Mouse (Mus musculus) erythroblast, embryonic 14.5 days (primary cell): ENCODE measurements around the gene Otud5. TPM values are rescaled to one million over a fixed set of nuclear protein-coding genes. Genes with fewer than 3 reads are reported as not detected.
"Not testable (repeated sequence)": the region's sequence is repeated elsewhere in the genome, so short reads cannot be mapped to it uniquely, and the experiment has no call there.

Source experiments
- H3K27me3 ChIP-seq: 2 replicates; pipeline ENCODE4 v1.6.1; 2012; ENCODE audit warnings: inconsistent platforms; ENCODE audit not compliant: control insufficient read depth
- H3K36me3 ChIP-seq: 2 replicates; pipeline ENCODE4 v1.6.1; 2012; ENCODE audit warnings: mild to moderate bottlenecking, inconsistent platforms; ENCODE audit not compliant: control insufficient read depth
- H3K4me1 ChIP-seq: 2 replicates; pipeline ENCODE4 v1.6.1; 2012; ENCODE audit warnings: inconsistent platforms; ENCODE audit not compliant: control insufficient read depth
- H3K4me3 ChIP-seq: replicated peaks from 2 replicates; pipeline ENCODE3; 2012; ENCODE audit warnings: moderate library complexity, mild to moderate bottlenecking, inconsistent platforms
- H3K9me3 ChIP-seq: 2 replicates; pipeline ENCODE4 v1.6.1; 2012; ENCODE audit warnings: low read length, inconsistent platforms, mixed read lengths; ENCODE audit not compliant: control insufficient read depth
- GATA1 ChIP-seq: IDR thresholded peaks from 2 replicates; pipeline ENCODE4 v1.6.1; 2012; ENCODE audit warnings: low read length, inconsistent platforms, mixed read lengths
- TAL1 ChIP-seq: IDR thresholded peaks from 3 replicates; pipeline ENCODE4 v1.6.1; 2012; ENCODE audit warnings: low read length, inconsistent platforms, mixed read lengths
- polyA plus RNA-seq: library from polyadenylated mRNA; stranded (reverse); fragments of >175 nt; gene quantifications from 2 replicates; pipeline ENCODE4 v1.2.3, GENCODE M21; 2012

Otud5 gene
- polyA plus RNA-seq, 1 experiment: 36.0 TPM

DNA sequence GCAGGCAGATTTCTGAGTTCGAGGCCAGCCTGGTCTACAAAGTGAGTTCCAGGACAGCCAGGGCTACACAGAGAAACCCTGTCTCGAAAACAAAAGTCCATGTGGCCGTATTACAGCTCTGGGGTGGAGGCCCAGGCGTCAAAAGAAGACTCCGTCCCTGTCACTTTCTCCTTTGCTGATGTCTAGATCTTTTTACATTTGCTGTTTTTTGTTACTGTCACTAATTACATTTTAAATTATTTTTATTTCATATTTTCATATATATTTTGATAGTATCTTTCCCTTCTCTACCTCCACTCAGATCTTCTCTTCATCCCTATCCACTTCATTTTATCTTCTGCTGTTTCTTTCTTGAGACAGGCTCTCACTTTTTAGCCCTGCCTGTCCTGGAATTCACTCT is 66.6 kb downstream of the Otud5 start, which contains the start of gene Gm10491:
Gene Gm10491 (minus strand): TSS at position 101 of the 400 bp plus-strand sequence.
- Histone ChIP-seq H3K4me3 (no peak within 1 kb of the TSS), H3K9me3 (peaks cover 4% of the 10 kb centered on the region; the same call in 1 of the 2 replicates), H3K4me1 (peaks cover 5% of the 10 kb centered on the region), H3K27me3 (no peaks in the 10 kb centered on the region), H3K36me3 (peaks cover 27% of the 10 kb centered on the region)
- no peak for TF ChIP-seq GATA1
- no peak for TF ChIP-seq TAL1

DNA sequence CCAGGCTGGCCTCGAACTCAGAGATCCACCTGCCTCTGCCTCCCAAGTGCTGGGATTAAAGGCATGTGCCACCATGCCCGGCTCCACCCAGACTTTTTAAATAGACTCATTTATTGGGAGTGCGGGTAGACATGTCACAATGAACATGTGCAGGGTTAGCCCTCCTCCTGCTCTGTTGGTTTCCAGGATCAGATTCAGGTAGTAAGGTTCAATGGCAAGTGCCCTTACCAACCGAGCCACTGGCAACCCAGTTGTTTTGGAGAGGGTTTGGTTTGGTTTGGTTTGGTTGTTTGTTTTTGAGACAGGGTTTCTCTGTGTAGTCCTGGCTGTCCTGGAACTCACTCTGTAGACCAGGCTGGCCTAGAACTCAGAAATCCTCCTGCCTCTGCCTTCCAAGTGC is 68.1 kb downstream of the Otud5 start, which contains the start of gene Gm10490:
Gene Gm10490 (plus strand): TSS at position 301 of the 400 bp plus-strand sequence.
- peaks cover 20% of the 10 kb centered on the region for H3K36me3 ChIP-seq
- not testable (repeated sequence) for H3K4me1 ChIP-seq, H3K9me3 ChIP-seq, H3K27me3 ChIP-seq, H3K4me3 ChIP-seq

DNA sequence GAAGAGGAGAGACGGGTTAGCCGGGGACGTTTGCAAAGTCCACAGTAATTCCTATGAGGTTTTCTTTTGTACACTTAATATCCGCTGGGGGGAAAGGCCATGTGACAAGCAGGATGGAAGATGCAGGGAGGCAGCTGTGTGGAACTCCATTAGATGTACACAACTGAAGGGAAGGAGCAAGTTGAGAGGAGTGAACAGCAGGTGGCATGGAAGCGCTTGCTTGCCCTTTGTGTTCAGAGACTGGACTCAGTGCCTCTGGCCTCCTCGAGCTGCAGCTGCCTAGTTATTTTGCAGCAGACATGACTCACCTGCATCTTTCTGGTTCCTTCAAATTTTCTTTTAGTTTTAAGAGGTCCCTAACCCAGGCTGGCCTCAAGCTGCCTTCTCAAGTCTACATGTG is 69.3 kb downstream of the Otud5 start:
- Histone ChIP-seq H3K4me3 (no peak overlapping the region), H3K4me1 (peaks cover 5% of the 10 kb centered on the region), H3K9me3 (peaks cover 4% of the 10 kb centered on the region; the same call in 1 of the 2 replicates), H3K27me3 (no peaks in the 10 kb centered on the region), H3K36me3 (peaks cover 15% of the 10 kb centered on the region)
- no peak for TF ChIP-seq GATA1
- TF ChIP-seq TAL1: no peak

DNA sequence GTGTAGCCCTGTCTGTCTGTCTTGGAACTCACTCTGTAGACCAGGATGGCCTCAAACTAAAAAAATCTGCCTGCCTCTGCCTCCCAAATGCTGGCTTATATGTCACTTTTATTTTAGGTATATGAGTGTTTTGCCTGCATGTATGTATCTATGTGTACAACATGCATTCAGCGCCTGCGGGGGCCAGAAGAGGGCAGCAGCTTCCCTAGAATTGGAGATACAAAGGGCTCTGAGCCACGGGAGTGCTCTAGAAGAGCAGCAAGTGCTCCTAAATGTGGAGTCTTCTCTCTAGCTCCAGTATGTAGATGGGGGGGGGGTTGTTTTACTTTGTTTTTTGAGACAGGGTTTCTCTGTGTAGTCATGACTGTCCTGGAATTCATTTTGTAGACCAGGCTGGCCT is 74.5 kb downstream of the Otud5 start:
- H3K4me3 ChIP-seq, H3K4me1 ChIP-seq, H3K9me3 ChIP-seq, H3K36me3 ChIP-seq: not testable (repeated sequence)
- H3K27me3 ChIP-seq: peaks cover 27% of the 10 kb centered on the region

DNA sequence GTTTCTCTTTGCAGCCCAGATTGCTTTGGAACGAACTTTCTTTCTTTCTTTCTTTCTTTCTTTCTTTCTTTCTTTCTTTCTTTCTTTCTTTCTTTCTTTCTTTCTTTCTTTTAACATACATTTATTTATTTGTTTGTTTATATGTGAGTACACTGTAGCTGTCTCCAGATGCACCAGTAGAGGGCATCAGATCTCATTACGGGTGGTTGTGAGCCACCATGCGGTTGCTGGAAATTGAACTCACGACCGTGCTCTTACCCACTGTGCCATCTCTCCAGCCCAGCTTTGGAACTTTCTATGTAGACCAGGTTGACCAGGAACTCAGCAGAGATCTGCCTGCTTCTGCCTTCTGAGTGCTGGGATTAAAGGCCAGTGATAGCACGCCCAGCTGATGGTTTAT is 76.8 kb downstream of the Otud5 start:
- H3K36me3 ChIP-seq, H3K4me1 ChIP-seq, H3K4me3 ChIP-seq: not testable (repeated sequence)
- Histone ChIP-seq H3K9me3 (peaks cover 11% of the 10 kb centered on the region), H3K27me3 (peaks cover 49% of the 10 kb centered on the region)

DNA sequence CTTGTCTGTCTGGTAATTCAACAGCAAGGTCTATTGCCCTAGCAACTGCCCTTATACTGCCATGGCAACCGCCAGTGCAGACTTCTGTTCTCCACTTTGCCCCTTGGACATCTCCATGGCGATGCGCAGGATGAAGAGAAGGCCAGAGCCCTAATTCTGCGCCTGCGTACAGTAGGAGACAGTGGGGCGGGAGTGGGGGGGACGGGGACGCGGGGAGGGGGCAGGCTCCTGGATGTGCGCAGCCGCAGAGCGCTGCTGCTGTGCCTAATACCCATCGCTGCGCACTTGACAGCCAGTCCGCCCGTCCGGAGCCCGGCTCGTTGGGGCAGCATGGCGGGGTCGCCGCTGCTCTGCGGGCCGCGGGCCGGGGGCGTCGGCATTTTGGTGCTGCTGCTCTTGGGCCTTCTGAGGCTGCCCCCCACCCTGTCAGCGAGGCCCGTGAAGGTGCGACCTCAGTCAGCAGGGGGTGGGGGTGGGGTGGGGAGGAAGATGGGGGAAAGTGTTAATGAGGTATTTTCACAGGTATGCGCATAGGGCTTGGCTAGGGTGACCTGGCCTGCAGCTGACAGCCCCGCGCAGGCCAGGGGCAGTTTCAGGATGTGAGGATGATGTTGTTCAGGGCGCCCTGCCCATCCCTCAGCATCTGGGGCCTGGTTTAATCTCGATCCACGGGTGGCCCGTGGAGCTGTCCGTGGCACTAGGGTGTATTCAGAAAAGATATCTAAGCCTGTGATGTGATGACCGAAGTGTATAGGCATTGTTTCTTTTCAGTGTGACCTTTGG is 78.6 kb downstream of the Otud5 start, which contains the start of gene Pcsk1n:
Gene Pcsk1n (plus strand): TSS at position 222 of the 783 bp plus-strand sequence.
- no peaks in the 10 kb centered on the region for H3K4me1 ChIP-seq
- H3K9me3 ChIP-seq: peaks cover 11% of the 10 kb centered on the region
- no peak within 1 kb of the TSS for H3K4me3 ChIP-seq
- no peaks in the 10 kb centered on the region for H3K36me3 ChIP-seq
- peaks cover 68% of the 10 kb centered on the region for H3K27me3 ChIP-seq
- TF ChIP-seq GATA1 (no peak), TAL1 (no peak)

DNA sequence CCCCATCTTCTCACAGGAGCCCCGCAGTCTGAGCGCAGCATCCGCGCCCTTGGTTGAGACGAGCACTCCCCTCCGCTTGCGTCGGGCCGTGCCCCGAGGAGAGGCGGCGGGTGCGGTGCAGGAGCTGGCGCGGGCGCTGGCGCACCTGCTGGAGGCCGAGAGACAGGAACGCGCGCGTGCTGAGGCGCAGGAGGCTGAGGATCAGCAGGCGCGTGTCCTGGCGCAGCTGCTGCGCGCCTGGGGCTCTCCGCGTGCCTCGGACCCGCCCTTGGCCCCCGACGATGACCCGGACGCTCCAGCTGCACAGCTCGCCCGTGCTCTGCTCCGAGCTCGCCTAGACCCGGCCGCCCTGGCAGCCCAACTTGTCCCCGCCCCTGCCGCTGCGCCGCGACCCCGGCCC is 80.9 kb downstream of the Otud5 start:
- H3K27me3 ChIP-seq: peaks cover 90% of the 10 kb centered on the region
- H3K36me3 ChIP-seq: no peaks in the 10 kb centered on the region
- peaks cover 13% of the 10 kb centered on the region for H3K9me3 ChIP-seq
- H3K4me3 ChIP-seq: no peak overlapping the region
- no peaks in the 10 kb centered on the region for H3K4me1 ChIP-seq
- TF ChIP-seq TAL1: no peak
- TF ChIP-seq GATA1: no peak

Other genes starting within 250 kb of the Otud5 start
- gene Ccdc22, start 235.8 kb upstream of the Otud5 start, polyA plus RNA-seq: 2.8 and 3.4 TPM in 2 replicates
- gene Cacna1f, start 234.3 kb upstream of the Otud5 start, polyA plus RNA-seq: 0.01 TPM in 1 of 2 replicates, not detected in the other
- 0.04 and 0.08 TPM in 2 replicates for gene Syp, start 202.9 kb upstream of the Otud5 start, polyA plus RNA-seq
- gene Prickle3, start 184.1 kb upstream of the Otud5 start, polyA plus RNA-seq: 0.03 TPM in 2 replicates
- gene Plp2, start 170.0 kb upstream of the Otud5 start, polyA plus RNA-seq: 0.28 and 1.5 TPM in 2 replicates
- not detected in 2 replicates for gene Magix, start 160.1 kb upstream of the Otud5 start, polyA plus RNA-seq
- 0.19 and 0.22 TPM in 2 replicates for gene Gpkow, start 144.2 kb upstream of the Otud5 start, polyA plus RNA-seq
- 4.2 and 5.1 TPM in 2 replicates for gene Wdr45, start 127.0 kb upstream of the Otud5 start, polyA plus RNA-seq
- gene Gm45208, start 119.1 kb upstream of the Otud5 start, polyA plus RNA-seq: 0.46 and 0.51 TPM in 2 replicates
- 0.30 and 0.59 TPM in 2 replicates for gene Praf2, start 112.9 kb upstream of the Otud5 start, polyA plus RNA-seq
- 0.02 and 0.11 TPM in 2 replicates for gene Ccdc120, start 90.5 kb upstream of the Otud5 start, polyA plus RNA-seq
- 1.7 and 1.8 TPM in 2 replicates for gene Tfe3, start 78.8 kb upstream of the Otud5 start, polyA plus RNA-seq
- gene Gripap1, start 51.6 kb upstream of the Otud5 start, polyA plus RNA-seq: 3.5 and 4.8 TPM in 2 replicates
- gene Kcnd1, start 19.1 kb upstream of the Otud5 start, polyA plus RNA-seq: 0.03 TPM in 2 replicates
- gene Pim2, start 36.9 kb downstream of the Otud5 start, polyA plus RNA-seq: 0.60 and 0.94 TPM in 2 replicates
- 4.4 and 4.8 TPM in 2 replicates for gene Slc35a2, start 42.7 kb downstream of the Otud5 start, polyA plus RNA-seq
- gene Pqbp1, start 57.9 kb downstream of the Otud5 start, polyA plus RNA-seq: 14.0 and 16.6 TPM in 2 replicates
- gene Timm17b, start 58.0 kb downstream of the Otud5 start, polyA plus RNA-seq: 22.8 and 32.9 TPM in 2 replicates
- gene Gm10491, start 66.5 kb downstream of the Otud5 start, polyA plus RNA-seq: not detected in 2 replicates
- gene Gm10490, start 68.2 kb downstream of the Otud5 start, polyA plus RNA-seq: not detected in 2 replicates
- gene Pcsk1n, start 78.5 kb downstream of the Otud5 start, polyA plus RNA-seq: 0.02 TPM in 1 of 2 replicates, not detected in the other
- 0.06 TPM in 1 of 2 replicates, not detected in the other for gene Eras, start 87.2 kb downstream of the Otud5 start, polyA plus RNA-seq
- 0.57 and 0.97 TPM in 2 replicates for gene Hdac6, start 106.5 kb downstream of the Otud5 start, polyA plus RNA-seq
- gene Gata1, start 136.7 kb downstream of the Otud5 start, polyA plus RNA-seq: 36.7 and 43.1 TPM in 2 replicates
- not detected in 2 replicates for gene Glod5, start 177.1 kb downstream of the Otud5 start, polyA plus RNA-seq
- 1.1 and 1.5 TPM in 2 replicates for gene Suv39h1, start 233.4 kb downstream of the Otud5 start, polyA plus RNA-seq
- gene Was, start 249.1 kb downstream of the Otud5 start, polyA plus RNA-seq: 2.2 and 2.8 TPM in 2 replicates